Mouse (Mus musculus) c-Kit-positive CD71-negative TER-119-negative erythroid progenitor cells, embryonic 14.5 days (primary cell): ENCODE measurements around the gene Tmem270.

Experiments
- DNase-seq: peaks from one replicate; pipeline ENCODE4 v3.0.0-alpha.2; 2013; ENCODE audit warnings: low read depth

Gene Tmem270

GRCm38 (mm10) chr5:134929988-134930387, 23.5 kb upstream of the Tmem270 start:
- no peak for DNase-seq

GRCm38 (mm10) chr5:134926726-134927125, 20.2 kb upstream of the Tmem270 start:
- DNase-seq: no peak

- DNase-seq: no peak
These were observed 16.6 kb upstream of the Tmem270 start for GRCm38 (mm10) chr5:134923141-134923540.

- no peak for DNase-seq
These were observed 14.6 kb upstream of the Tmem270 start for GRCm38 (mm10) chr5:134921106-134921505.

GRCm38 (mm10) chr5:134920106-134920687, 13.7 kb upstream of the Tmem270 start:
- no peak for DNase-seq

- peak; percentile 34 for DNase-seq
These were observed 12.6 kb upstream of the Tmem270 start for GRCm38 (mm10) chr5:134919097-134919496.

GRCm38 (mm10) chr5:134918071-134918832, 11.7 kb upstream of the Tmem270 start:
- peak; percentile 73 for DNase-seq

GRCm38 (mm10) chr5:134915311-134915710, 8.8 kb upstream of the Tmem270 start, which contains the start of gene Cldn13:
Gene Cldn13, minus strand, starts transcription at chr5:134915526.
- no peak for DNase-seq

- DNase-seq: no peak
These were observed 8.0 kb upstream of the Tmem270 start for GRCm38 (mm10) chr5:134914510-134914909.

GRCm38 (mm10) chr5:134913753-134914152, 7.2 kb upstream of the Tmem270 start:
- DNase-seq: peak; percentile 32

GRCm38 (mm10) chr5:134913352-134913751, 6.8 kb upstream of the Tmem270 start:
- no peak for DNase-seq

GRCm38 (mm10) chr5:134911901-134912300, 5.4 kb upstream of the Tmem270 start:
- DNase-seq: no peak

GRCm38 (mm10) chr5:134907135-134907534, 602 bp upstream of the Tmem270 start:
- DNase-seq: peak; percentile 84

GRCm38 (mm10) chr5:134901644-134902027, 4.9 kb downstream of the Tmem270 start:
- DNase-seq: no peak

- DNase-seq: no peak
These were observed 5.4 kb downstream of the Tmem270 start for GRCm38 (mm10) chr5:134901012-134901643.

- no peak for DNase-seq
These were observed 8.9 kb downstream of the Tmem270 start for GRCm38 (mm10) chr5:134897596-134897995.

- no peak for DNase-seq
These were observed 9.6 kb downstream of the Tmem270 start for GRCm38 (mm10) chr5:134896965-134897364.

GRCm38 (mm10) chr5:134895291-134895690, 11.2 kb downstream of the Tmem270 start:
- DNase-seq: no peak

GRCm38 (mm10) chr5:134892717-134893116, 13.8 kb downstream of the Tmem270 start:
- DNase-seq: no peak

- no peak for DNase-seq
These were observed 15.0 kb downstream of the Tmem270 start for GRCm38 (mm10) chr5:134891552-134891951.

- DNase-seq: no peak
These were observed 15.9 kb downstream of the Tmem270 start for GRCm38 (mm10) chr5:134890601-134891054.

GRCm38 (mm10) chr5:134888505-134888904, 18.0 kb downstream of the Tmem270 start:
- DNase-seq: no peak
